Mouse (Mus musculus) heart, adult 11 months (tissue): ENCODE results near the gene Ttc41.

Source experiments
- DNase-seq: peaks from one replicate; pipeline ENCODE4 v3.0.0; 2022

The Ttc41 gene

GRCm38 (mm10) chr10:86757724-86758123 lies 52.1 kb downstream of the Ttc41 start:
- DNase-seq = peak; percentile 21

GRCm38 (mm10) chr10:86758211-86758610 lies 52.6 kb downstream of the Ttc41 start:
- DNase-seq = peak; percentile 70

GRCm38 (mm10) chr10:86761236-86761635 lies 55.6 kb downstream of the Ttc41 start:
- DNase-seq = no peak

- peak; percentile 66 for DNase-seq
These were observed 56.2 kb downstream of the Ttc41 start for GRCm38 (mm10) chr10:86761722-86762383.

GRCm38 (mm10) chr10:86762384-86762730 lies 56.7 kb downstream of the Ttc41 start:
- DNase-seq = peak; percentile 81

GRCm38 (mm10) chr10:86763672-86764071 lies 58.1 kb downstream of the Ttc41 start, which contains the start of gene Gm49358:
Gm49358 (plus strand) TSS chr10:86763972.
- DNase-seq = peak; percentile 34

GRCm38 (mm10) chr10:86765344-86765966 lies 59.8 kb downstream of the Ttc41 start:
- peak; percentile 65 for DNase-seq

- no peak for DNase-seq
These were observed 63.6 kb downstream of the Ttc41 start for GRCm38 (mm10) chr10:86769216-86769615.

GRCm38 (mm10) chr10:86769797-86770196 lies 64.2 kb downstream of the Ttc41 start:
- DNase-seq = no peak

- no peak for DNase-seq
These were observed 66.1 kb downstream of the Ttc41 start for GRCm38 (mm10) chr10:86771701-86772100.

- DNase-seq = peak; percentile 96
These were observed 66.6 kb downstream of the Ttc41 start for GRCm38 (mm10) chr10:86772231-86772631.

GRCm38 (mm10) chr10:86773360-86773759 lies 67.7 kb downstream of the Ttc41 start:
- DNase-seq = no peak

- DNase-seq = peak; percentile 93
These were observed 70.7 kb downstream of the Ttc41 start for GRCm38 (mm10) chr10:86776281-86776680.

- DNase-seq = no peak
These were observed 72.2 kb downstream of the Ttc41 start for GRCm38 (mm10) chr10:86777614-86778319.

GRCm38 (mm10) chr10:86778398-86779116 lies 72.9 kb downstream of the Ttc41 start, which contains the start of gene Nt5dc3:
Nt5dc3 (plus strand) TSS chr10:86779005.
- DNase-seq = peak; percentile 100

- no peak for DNase-seq
These were observed 73.6 kb downstream of the Ttc41 start for GRCm38 (mm10) chr10:86779117-86779755.

GRCm38 (mm10) chr10:86779816-86780500 lies 74.3 kb downstream of the Ttc41 start:
- DNase-seq = peak; percentile 87

- DNase-seq = peak; percentile 82
These were observed 76.0 kb downstream of the Ttc41 start for GRCm38 (mm10) chr10:86781641-86782040.

- peak; percentile 61 for DNase-seq
These were observed 77.0 kb downstream of the Ttc41 start for GRCm38 (mm10) chr10:86782656-86783055.

GRCm38 (mm10) chr10:86783561-86783960 lies 78.0 kb downstream of the Ttc41 start:
- DNase-seq = peak; percentile 31

GRCm38 (mm10) chr10:86784126-86784675 lies 78.6 kb downstream of the Ttc41 start:
- peak; percentile 56 for DNase-seq

- DNase-seq = peak; percentile 82
These were observed 79.8 kb downstream of the Ttc41 start for GRCm38 (mm10) chr10:86785396-86785795.
